Comparison of ENCODE assay signal across 8 mouse cellular contexts in the genomic region with DNA sequence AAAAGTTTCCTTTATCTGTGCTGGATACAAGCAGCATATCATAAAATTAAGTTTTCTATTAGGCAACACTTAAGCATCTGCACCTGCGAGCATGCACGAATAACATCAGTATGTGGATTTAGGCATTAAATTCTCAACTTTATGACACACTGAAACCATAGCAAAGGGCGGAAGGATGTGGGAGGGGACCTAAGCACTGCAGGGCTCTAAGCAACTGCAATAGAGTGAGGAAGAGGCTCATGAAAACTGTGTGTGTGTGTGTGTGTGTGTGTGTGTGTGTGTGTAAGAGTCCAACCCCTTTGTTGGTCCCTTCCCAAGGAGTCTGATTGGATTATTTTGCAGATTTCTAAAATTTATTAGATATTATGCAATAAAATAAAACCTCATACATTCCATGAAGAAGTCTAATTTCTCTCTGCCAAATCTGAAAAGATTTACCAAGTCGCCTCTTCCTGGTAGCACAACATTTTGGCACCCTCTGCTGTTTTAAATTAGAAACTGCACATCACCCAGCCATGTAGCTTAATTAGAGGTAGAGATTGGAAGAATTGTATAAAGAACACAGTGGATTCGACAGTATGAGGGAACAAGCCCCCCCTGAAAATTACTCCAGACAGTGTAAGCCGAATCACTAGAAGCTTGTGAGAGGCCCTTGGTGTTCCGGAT. TPM values are rescaled to one million over a fixed set of nuclear protein-coding genes. Genes with fewer than 3 reads are reported as not detected.
A peak's percentile ranks its signal among the peaks of the same experiment; 100 is the strongest.
DNase-seq lines count a peak whose midpoint lies in the region; ATAC-seq and TF ChIP-seq lines count a peak whose summit lies in the region.
"Had no signal": no experiment of that assay in that cellular context is flagged by ENCODE, and none has a peak within 500 bp of the region (broad histone marks: within the 10 kb centered on the region; RNA-seq: fewer than 3 reads in every experiment).

No protein-coding gene starts in this region.

- no peaks in the 10 kb centered on the region for H3K27me3 ChIP-seq in intestine, postnatal 0 days (replicated peaks; ENCODE audit: control insufficient read depth, insufficient read depth, low read length)

- intact Hi-C loops in left cerebral cortex, postnatal 25 days (cut with DNase I) = loop anchor here (1.0 to 10.0 kb wide), 2 partner anchors 104 to 448 kb away; no protein-coding TSS in a partner anchor

- H3K36me3 ChIP-seq in intestine, postnatal 0 days (ENCODE audit: control insufficient read depth, insufficient read depth) = peaks cover 29% of the 10 kb centered on the region
- H3K36me3 ChIP-seq: heart, embryonic 13.5 days had no signal

- no peaks in the 10 kb centered on the region for H3K4me1 ChIP-seq in intestine, postnatal 0 days (replicated peaks; ENCODE audit: control insufficient read depth, insufficient read depth, low read length)

- 0 out of 2 replicates have a peak overlapping the region, but pooled peaks have one; percentile 28 for H3K27ac ChIP-seq in intestine, postnatal 0 days (ENCODE audit: low read depth, low read length)
- H3K27ac ChIP-seq: heart, embryonic 13.5 days had no signal

- 37% methylated on average over 7 of the region's 7 CpGs for WGBS in intestine, postnatal 0 days

- ATAC-seq in common myeloid progenitor, adult 5-6 weeks (replicated peaks; ENCODE audit: low read depth, poor library complexity, severe bottlenecking) = peak; percentile 72
- ATAC-seq in intestine, postnatal 0 days = peak; percentile 70

- TF ChIP-seq CTCF in intestine, postnatal 0 days (IDR thresholded peaks at IDR 0.05; ENCODE audit: low read depth) = peak; percentile 76

- no peak overlapping the region for H3K9ac ChIP-seq in intestine, postnatal 0 days (ENCODE audit: low read depth, low read length)
- H3K9ac ChIP-seq: heart, embryonic 13.5 days had no signal

- no peaks in the 10 kb centered on the region for H3K9me3 ChIP-seq in intestine, postnatal 0 days (ENCODE audit: control insufficient read depth)
- H3K9me3 ChIP-seq: heart, embryonic 13.5 days had no signal

- H3K4me2 ChIP-seq in intestine, postnatal 0 days (replicated peaks; ENCODE audit: low read depth) = 0 out of 2 replicates have a peak overlapping the region, but pooled peaks have one; percentile 17
- H3K4me2 ChIP-seq: heart, embryonic 13.5 days had no signal

- DNase-seq in ovary, postnatal 10 days (ENCODE audit: low spot score) = peak; percentile 6
- DNase-seq in ovary, adult 18-20 months (ENCODE audit: low spot score) = no peak
- peak; percentile 45 for DNase-seq in T-cell, adult 2 months (ENCODE audit: low spot score)
- peak; percentile 52 to 78 for DNase-seq in left cerebral cortex, postnatal 25 days (ENCODE audit: low spot score in 2 of 2)
- peak; percentile 15 for DNase-seq in right cerebral cortex, postnatal 4 days

- H3K4me3 ChIP-seq in intestine, postnatal 0 days (ENCODE audit: low read depth, low read length) = no peak overlapping the region
- H3K4me3 ChIP-seq: heart, embryonic 13.5 days had no signal

RNA-seq across cellular contexts. Expression of a gene that starts 38.9 kb away (rescaled TPM):
- not detected in 2 replicates for total RNA-seq in common myeloid progenitor, adult 5-6 weeks (2017)
- 158 and 164 TPM in 2 replicates for polyA plus RNA-seq in intestine, postnatal 0 days (2015; fragmentation: Nextera tagmentation; extraction: Ambion mirVana)
- under 1 TPM in 1 of 2 experiments, not detected in 1; 0.07 TPM for total RNA-seq in left cerebral cortex, postnatal 25 days (2021)
- polyA plus RNA-seq: heart, embryonic 13.5 days had no signal
